Mouse (Mus musculus): Measurements from ENCODE around the gene Gli1.

Gene Gli1

GRCm38 (mm10) chr10:127290307-127290929 is 51.4 kb downstream of the Gli1 start:
- peak; percentile 100 for DNase-seq

- DNase-seq: peak; percentile 92 to 97
Observed at GRCm38 (mm10) chr10:127289573-127290191, 52.1 kb downstream of the Gli1 start.

- DNase-seq: peak; percentile 93
Observed at GRCm38 (mm10) chr10:127288800-127289572, 52.8 kb downstream of the Gli1 start, which contains the start of gene Mbd6. Gene Mbd6, minus strand, starts transcription at chr10:127289018.

GRCm38 (mm10) chr10:127288328-127288799 is 53.4 kb downstream of the Gli1 start:
- DNase-seq: peak in 1 of 2 experiments; percentile 69

GRCm38 (mm10) chr10:127287936-127288293 is 53.9 kb downstream of the Gli1 start:
- peak in 1 of 2 experiments; percentile 37 for DNase-seq

GRCm38 (mm10) chr10:127287271-127287935 is 54.4 kb downstream of the Gli1 start:
- peak in 1 of 2 experiments; percentile 23 for DNase-seq

- peak; percentile 58 to 60 for DNase-seq
Observed at GRCm38 (mm10) chr10:127286730-127287129, 55.0 kb downstream of the Gli1 start.

- DNase-seq: peak in 1 of 2 experiments; percentile 53
Observed at GRCm38 (mm10) chr10:127286194-127286593, 55.6 kb downstream of the Gli1 start.

GRCm38 (mm10) chr10:127285644-127286043 is 56.1 kb downstream of the Gli1 start:
- peak in 1 of 2 experiments; percentile 31 for DNase-seq

- peak in 1 of 2 experiments; percentile 24 for DNase-seq
Observed at GRCm38 (mm10) chr10:127284724-127285500, 56.9 kb downstream of the Gli1 start.

- peak in 1 of 2 experiments; percentile 33 for DNase-seq
Observed at GRCm38 (mm10) chr10:127284105-127284622, 57.6 kb downstream of the Gli1 start.

- DNase-seq: peak in 1 of 2 experiments; percentile 32
Observed at GRCm38 (mm10) chr10:127282620-127283215, 59.1 kb downstream of the Gli1 start.

GRCm38 (mm10) chr10:127281316-127281715 is 60.5 kb downstream of the Gli1 start:
- peak in 1 of 2 experiments; percentile 51 for DNase-seq
